Mouse (Mus musculus): Measurements from ENCODE around the gene Eid2b.

DNA sequence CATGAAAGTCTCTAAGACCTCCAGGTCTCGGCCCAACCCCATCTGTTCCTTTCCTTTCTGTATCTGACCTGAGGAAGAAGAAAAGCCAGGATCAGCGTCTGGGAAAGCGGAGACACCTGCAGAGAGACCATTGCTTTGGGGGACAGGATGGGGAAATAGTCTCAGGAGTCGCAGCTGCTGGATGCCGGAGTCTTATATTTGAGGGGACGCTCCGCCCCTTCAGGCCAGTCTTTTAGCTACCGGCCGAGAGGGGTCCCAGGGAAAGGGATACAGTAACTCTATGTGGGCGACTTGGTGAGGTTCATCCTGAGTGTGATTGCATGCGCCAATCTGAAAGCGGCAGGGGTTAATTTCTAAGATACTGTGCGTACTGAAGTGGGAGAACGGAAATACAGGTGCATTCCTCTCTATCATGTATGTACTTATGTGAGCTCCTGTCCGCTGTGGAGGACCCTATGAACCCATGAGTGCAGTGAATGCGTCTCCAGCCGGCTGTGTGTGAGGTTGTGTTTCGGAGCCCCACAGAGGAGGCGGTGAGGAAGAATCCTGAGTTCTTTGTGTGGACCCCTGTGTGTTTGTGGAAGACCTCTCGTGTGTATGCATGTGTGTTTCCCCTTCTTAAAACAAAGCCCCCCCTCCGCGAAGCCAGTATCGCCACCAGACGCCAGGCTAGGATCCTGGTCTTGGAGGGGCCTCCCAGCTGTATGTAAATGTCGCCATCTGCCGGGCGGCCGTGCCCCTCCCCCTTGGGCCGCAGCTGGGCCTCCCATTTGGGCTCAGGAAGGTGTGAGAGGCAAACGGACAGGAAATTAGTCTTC is 24.3 kb downstream of the Eid2b start, which contains the start of gene Dll3:
- TF ChIP-seq CTCF (IDR thresholded peaks at IDR 0.05; ENCODE audit: low read depth, low read length) (peak; percentile 59), POLR2A (IDR thresholded peaks at IDR 0.05; ENCODE audit: extremely low read depth, insufficient read depth, low read length) (no peak)
